Mouse (Mus musculus) MEL (cell line): ENCODE measurements around the gene Gap43. TPM values are rescaled to one million over a fixed set of nuclear protein-coding genes. Genes with fewer than 3 reads are reported as not detected.

Experiments
- DNase-seq: peaks from one replicate; pipeline ENCODE4 v3.0.0; 2011; ENCODE audit warnings: low read depth, low spot score
- H3K27ac ChIP-seq: 2 replicates; pipeline ENCODE4 v1.5.1; 2012; ENCODE audit warnings: low read depth, mild to moderate bottlenecking, control low read depth, low read length, moderate library complexity; ENCODE audit not compliant: control insufficient read depth
- H3K27me3 ChIP-seq, 2 experiments: fragments of 150-350 bp in 1 of 2; sonication (generic) in 1 of 2; 2 replicates each; pipeline ENCODE4 v1.6.1; 2012; ENCODE audit warnings: low read length in 2 of 2, mild to moderate bottlenecking in 2 of 2, improper control_type of control experiment in 1 of 2, moderate library complexity in 1 of 2; ENCODE audit not compliant: insufficient read depth in 2 of 2, control insufficient read depth in 1 of 2
- H3K36me3 ChIP-seq, 2 experiments: 2 replicates each; pipeline ENCODE4 v1.6.1; 2012 to 2014; ENCODE audit warnings: low read length in 2 of 2, improper control_type of control experiment in 1 of 2, inconsistent platforms in 1 of 2, mild to moderate bottlenecking in 1 of 2; ENCODE audit not compliant: insufficient read depth in 2 of 2, control insufficient read depth in 1 of 2
- H3K4me1 ChIP-seq, 2 experiments: fragments of 150-350 bp in 1 of 2; sonication (generic) in 1 of 2; 2 replicates each; pipeline ENCODE4 v1.6.1; 2012; ENCODE audit warnings: low read length in 2 of 2, improper control_type of control experiment in 1 of 2, mild to moderate bottlenecking in 1 of 2; ENCODE audit not compliant: insufficient read depth in 2 of 2, control insufficient read depth in 1 of 2
- H3K4me3 ChIP-seq, 2 experiments: fragments of 150-350 bp in 1 of 2; sonication (generic) in 1 of 2; 2 replicates each; pipeline ENCODE4 v1.5.1; 2012; ENCODE audit warnings: low read depth in 2 of 2, low read length in 2 of 2, mild to moderate bottlenecking in 2 of 2, moderate library complexity in 2 of 2, control low read depth in 1 of 2, improper control_type of control experiment in 1 of 2; ENCODE audit not compliant: control insufficient read depth in 1 of 2, insufficient read depth in 1 of 2
- H3K79me2 ChIP-seq: 2 replicates; pipeline ENCODE4 v1.6.1; 2012; ENCODE audit warnings: mild to moderate bottlenecking, low read length, moderate library complexity; ENCODE audit not compliant: control insufficient read depth, poor library complexity, insufficient read depth
- H3K9ac ChIP-seq: 2 replicates; pipeline ENCODE4 v1.6.1; 2012; ENCODE audit warnings: low read depth, mild to moderate bottlenecking, control low read depth, low read length, moderate library complexity; ENCODE audit not compliant: control insufficient read depth, poor library complexity, severe bottlenecking
- H3K9me3 ChIP-seq: fragments of 150-350 bp; sonication (generic); replicated peaks from 2 replicates; pipeline ENCODE4 v1.6.1; 2012; ENCODE audit warnings: mild to moderate bottlenecking, low read length, improper control_type of control experiment, moderate library complexity; ENCODE audit not compliant: insufficient read depth
- BHLHE40 ChIP-seq: IDR thresholded peaks from 2 replicates; pipeline ENCODE4 v1.6.1; 2012; ENCODE audit warnings: low read depth, mild to moderate bottlenecking, inconsistent platforms, low read length, improper control_type of control experiment, borderline replicate concordance
- CHD1 ChIP-seq: IDR thresholded peaks from 2 replicates; pipeline ENCODE4 v1.6.1; 2012; ENCODE audit warnings: low read depth, mild to moderate bottlenecking, inconsistent platforms, low read length, improper control_type of control experiment
- CHD2 ChIP-seq: IDR thresholded peaks from 2 replicates; pipeline ENCODE4 v1.6.1; 2011; ENCODE audit warnings: low read length, improper control_type of control experiment
- CTCF ChIP-seq, 3 experiments: IDR thresholded peaks in 2 of 3; conservative IDR thresholded peaks in 1 of 3; 2 replicates each; pipeline ENCODE4 v1.5.1; 2011 to 2012; ENCODE audit warnings: low read length in 3 of 3, low read depth in 2 of 3, mild to moderate bottlenecking in 2 of 3, improper control_type of control experiment in 1 of 3, inconsistent platforms in 1 of 3, mixed read lengths in 1 of 3, moderate library complexity in 1 of 3; ENCODE audit not compliant: control insufficient read depth in 1 of 3, insufficient read depth in 1 of 3, poor library complexity in 1 of 3, severe bottlenecking in 1 of 3
- ELF1 ChIP-seq: IDR thresholded peaks from 2 replicates; pipeline ENCODE4 v1.6.1; 2014; ENCODE audit warnings: low read depth, mild to moderate bottlenecking, inconsistent platforms, low read length, improper control_type of control experiment, moderate library complexity
- ETS1 ChIP-seq: IDR thresholded peaks from 2 replicates; pipeline ENCODE4 v1.6.1; 2012; ENCODE audit warnings: low read depth, mild to moderate bottlenecking, inconsistent platforms, low read length, improper control_type of control experiment, moderate library complexity
- JUND ChIP-seq: IDR thresholded peaks from 2 replicates; pipeline ENCODE4 v1.6.1; 2011; ENCODE audit warnings: low read depth, mild to moderate bottlenecking, improper control_type of control experiment, low read length
- KAT2A ChIP-seq: conservative IDR thresholded peaks from 2 replicates; pipeline ENCODE4 v1.6.1; 2012; ENCODE audit warnings: low read depth, low read length, improper control_type of control experiment, inconsistent platforms
- MEF2A ChIP-seq: IDR thresholded peaks from 2 replicates; pipeline ENCODE4 v1.6.1; 2014; ENCODE audit warnings: low read depth, mild to moderate bottlenecking, inconsistent platforms, low read length, improper control_type of control experiment; ENCODE audit not compliant: poor library complexity, insufficient replicate concordance, severe bottlenecking; ENCODE audit errors: extremely low read depth
- NELFE ChIP-seq: IDR thresholded peaks from 2 replicates; pipeline ENCODE4 v1.6.1; 2011; ENCODE audit warnings: low read depth, low read length, improper control_type of control experiment
- NRF1 ChIP-seq: IDR thresholded peaks from 2 replicates; pipeline ENCODE4 v1.6.1; 2014; ENCODE audit warnings: low read depth, mild to moderate bottlenecking, inconsistent platforms, low read length, improper control_type of control experiment, moderate library complexity; ENCODE audit not compliant: poor library complexity, insufficient read depth, severe bottlenecking
- POLR2AphosphoS2 ChIP-seq: IDR thresholded peaks from 2 replicates; pipeline ENCODE4 v1.6.1; 2011; ENCODE audit warnings: low read length, improper control_type of control experiment
- POLR2AphosphoS5 ChIP-seq: IDR thresholded peaks from 2 replicates; pipeline ENCODE4 v1.6.1; 2012; ENCODE audit warnings: low read depth, borderline replicate concordance, mild to moderate bottlenecking, inconsistent platforms, low read length, moderate library complexity, mixed read lengths
- RAD21 ChIP-seq: IDR thresholded peaks from 2 replicates; pipeline ENCODE4 v1.6.1; 2011; ENCODE audit warnings: mild to moderate bottlenecking, low read depth, low read length, improper control_type of control experiment
- RCOR1 ChIP-seq: IDR thresholded peaks from 2 replicates; pipeline ENCODE4 v1.6.1; 2012; ENCODE audit warnings: low read depth, mild to moderate bottlenecking, inconsistent platforms, low read length, improper control_type of control experiment
- SMC3 ChIP-seq: IDR thresholded peaks from 2 replicates; pipeline ENCODE4 v1.6.1; 2011; ENCODE audit warnings: low read depth, low read length, improper control_type of control experiment
- TAL1 ChIP-seq: IDR thresholded peaks from 2 replicates; pipeline ENCODE4 v1.6.1; 2012; ENCODE audit warnings: mild to moderate bottlenecking, inconsistent platforms, low read length, moderate library complexity, mixed read lengths
- TBP ChIP-seq: IDR thresholded peaks from 2 replicates; pipeline ENCODE4 v1.8.0; 2011; ENCODE audit warnings: low read depth, low read length, improper control_type of control experiment
- TCF12 ChIP-seq: IDR thresholded peaks from 2 replicates; pipeline ENCODE4 v1.6.1; 2014; ENCODE audit warnings: low read depth, mild to moderate bottlenecking, inconsistent platforms, low read length, improper control_type of control experiment, moderate library complexity
- polyA plus RNA-seq, 2 experiments: library from polyadenylated mRNA; stranded (reverse) in 1 of 2; unstranded in 1 of 2; fragments of >175 nt in 1 of 2; fragments of >200 nt in 1 of 2; gene quantifications; 2 replicates each; pipeline versions ENCODE4 v1.2.1 to v1.2.4; 2012; ENCODE audit warnings: low replicate concordance in 2 of 2, low read depth in 1 of 2; ENCODE audit not compliant: insufficient read length in 2 of 2, insufficient read depth in 1 of 2, missing spikeins in 1 of 2
- total RNA-seq: library from RNA; depleted of rRNA; stranded (reverse); fragments of 300-350 nt; gene quantifications from 2 replicates; pipeline ENCODE4 v1.2.3, GENCODE M21; 2012

The Gap43 gene
- total and polyA plus RNA-seq, 3 experiments = not detected

GRCm38 (mm10) chr16:42255693-42256092 lies 84.8 kb downstream of the Gap43 start:
- H3K9me3 ChIP-seq = no peaks in the 10 kb centered on the region; the same call in 1 of the 2 replicates
- H3K79me2 ChIP-seq = no peaks in the 10 kb centered on the region
- H3K9ac ChIP-seq = no peak overlapping the region
- no peak overlapping the region for H3K27ac ChIP-seq
- TF ChIP-seq CHD1 (no peak), TCF12 (no peak), POLR2AphosphoS5 (no peak), MEF2A (no peak), CHD2 (no peak), RCOR1 (no peak), CTCF (IDR thresholded peaks at IDR 0.05 in 2 of 3, conservative IDR thresholded peaks at IDR 0.05 in 1 of 3; ENCODE audit: control insufficient read depth in 1 of 3, insufficient read depth in 1 of 3, low read depth in 2 of 3, low read length in 3 of 3, poor library complexity in 1 of 3, severe bottlenecking in 1 of 3) (no peak), ETS1 (no peak), NELFE (no peak), KAT2A (no peak), POLR2AphosphoS2 (no peak), JUND (no peak), BHLHE40 (no peak), ELF1 (no peak), SMC3 (no peak)
- no peaks in the 10 kb centered on the region for H3K36me3 ChIP-seq
- H3K27me3 ChIP-seq = no peaks in the 10 kb centered on the region
- no peak for DNase-seq
- no peaks in the 10 kb centered on the region for H3K4me1 ChIP-seq
- H3K4me3 ChIP-seq = no peak overlapping the region

- Histone ChIP-seq H3K9me3 (no peaks in the 10 kb centered on the region; the same call in 1 of the 2 replicates), H3K27ac (no peak overlapping the region), H3K36me3 (no peaks in the 10 kb centered on the region), H3K27me3 (no peaks in the 10 kb centered on the region), H3K4me3 (no peak overlapping the region), H3K4me1 (no peaks in the 10 kb centered on the region), H3K79me2 (no peaks in the 10 kb centered on the region), H3K9ac (no peak overlapping the region)
- TF ChIP-seq RAD21 (no peak), ETS1 (no peak), TBP (no peak), POLR2AphosphoS2 (no peak), TAL1 (no peak), NRF1 (no peak)
- DNase-seq = no peak
Measured at GRCm38 (mm10) chr16:42255222-42255621, 85.2 kb downstream of the Gap43 start.
